Mouse (Mus musculus): Measurements from ENCODE around the gene Cped1. TPM values are rescaled to one million over a fixed set of nuclear protein-coding genes. Genes with fewer than 3 reads are reported as not detected.
A peak's percentile ranks its signal among the peaks of the same experiment; 100 is the strongest.

Cped1 gene
- polyA plus RNA-seq, 1 experiment from 2014 or later, result 11.0 TPM

DNA sequence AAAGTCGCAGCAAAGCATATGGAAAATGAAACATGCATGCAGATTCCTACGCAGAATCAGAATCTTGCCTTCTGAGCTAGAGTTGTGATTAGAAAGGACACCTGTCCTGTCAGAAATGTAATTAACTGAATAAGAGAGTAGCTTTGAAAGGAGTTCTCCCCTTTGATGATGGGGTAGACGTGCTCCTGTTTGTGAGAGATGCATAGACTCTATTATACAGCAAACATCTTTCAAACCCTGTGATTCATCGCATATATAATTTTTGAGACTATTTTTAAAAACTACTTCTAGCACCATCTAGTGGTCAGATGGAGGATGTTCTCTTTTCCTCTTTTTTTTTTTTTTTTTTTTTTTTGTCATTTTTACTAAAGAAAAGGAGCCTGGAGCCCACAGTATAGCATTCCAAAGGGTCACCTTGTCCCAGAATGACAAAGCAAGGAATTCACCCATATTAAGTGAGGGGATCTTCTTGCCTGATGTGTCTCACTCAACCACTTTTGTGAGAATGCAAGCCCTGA is 85.7 kb downstream of the Cped1 start:
- 0 out of 2 replicates have a peak overlapping the region, but pooled peaks have one; percentile 6 for H3K4me3 ChIP-seq (ENCODE audit: low read depth, low read length)
- TF ChIP-seq CTCF (IDR thresholded peaks at IDR 0.05; ENCODE audit: low read depth), result peak; percentile 61
- H3K27ac ChIP-seq (ENCODE audit: low read depth, low read length), result no peak overlapping the region

DNA sequence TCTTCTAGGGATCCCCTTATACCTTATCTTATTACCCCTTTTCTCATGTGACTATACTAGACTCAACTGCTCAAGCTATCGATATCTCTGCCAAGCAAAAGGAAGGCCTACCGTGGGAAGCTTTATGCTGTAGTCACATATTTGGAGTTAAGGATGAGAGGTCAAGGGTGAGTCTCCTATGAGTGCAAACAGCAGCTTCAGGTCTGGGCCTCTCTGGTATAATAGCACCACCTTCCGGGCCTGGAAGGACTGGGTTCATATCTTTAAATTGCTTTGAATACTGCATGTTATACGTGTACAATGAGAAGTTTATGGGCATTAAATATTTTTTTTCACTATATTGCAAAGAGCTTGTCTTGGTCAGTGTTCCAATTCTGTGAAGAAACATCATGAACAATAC is 87.0 kb downstream of the Cped1 start:
- no peak for ATAC-seq
- peak; percentile 51 for TF ChIP-seq CTCF (IDR thresholded peaks at IDR 0.05; ENCODE audit: low read depth)
- no peaks in the 10 kb centered on the region for H3K4me1 ChIP-seq (replicated peaks; ENCODE audit: control insufficient read depth, insufficient read depth, low read length)
- no peaks in the 10 kb centered on the region for H3K9me3 ChIP-seq (ENCODE audit: control insufficient read depth)
- no peak overlapping the region for H3K4me2 ChIP-seq (replicated peaks; ENCODE audit: low read depth)
- H3K27ac ChIP-seq (ENCODE audit: low read depth, low read length), result no peak overlapping the region
- H3K4me3 ChIP-seq (ENCODE audit: low read depth, low read length), result no peak overlapping the region
- no peak overlapping the region for H3K9ac ChIP-seq (ENCODE audit: low read depth, low read length)
- no peaks in the 10 kb centered on the region for H3K36me3 ChIP-seq (ENCODE audit: control insufficient read depth, insufficient read depth)
- WGBS, result 50% methylated on average over 4 of the region's 4 CpGs
- no peaks in the 10 kb centered on the region for H3K27me3 ChIP-seq (replicated peaks; ENCODE audit: control insufficient read depth, insufficient read depth, low read length)

More for the DNA sequence above, 85.7 kb downstream of the Cped1 start:
- Histone ChIP-seq H3K9ac (ENCODE audit: low read depth, low read length) (no peak overlapping the region), H3K27me3 (replicated peaks; ENCODE audit: control insufficient read depth, insufficient read depth, low read length) (no peaks in the 10 kb centered on the region), H3K4me2 (replicated peaks; ENCODE audit: low read depth) (peak overlapping the region; percentile 14), H3K9me3 (ENCODE audit: control insufficient read depth) (no peaks in the 10 kb centered on the region), H3K4me1 (replicated peaks; ENCODE audit: control insufficient read depth, insufficient read depth, low read length) (no peaks in the 10 kb centered on the region), H3K36me3 (ENCODE audit: control insufficient read depth, insufficient read depth) (no peaks in the 10 kb centered on the region)
- no peak for ATAC-seq
- WGBS, result 26% methylated on average over 4 of the region's 4 CpGs

DNA sequence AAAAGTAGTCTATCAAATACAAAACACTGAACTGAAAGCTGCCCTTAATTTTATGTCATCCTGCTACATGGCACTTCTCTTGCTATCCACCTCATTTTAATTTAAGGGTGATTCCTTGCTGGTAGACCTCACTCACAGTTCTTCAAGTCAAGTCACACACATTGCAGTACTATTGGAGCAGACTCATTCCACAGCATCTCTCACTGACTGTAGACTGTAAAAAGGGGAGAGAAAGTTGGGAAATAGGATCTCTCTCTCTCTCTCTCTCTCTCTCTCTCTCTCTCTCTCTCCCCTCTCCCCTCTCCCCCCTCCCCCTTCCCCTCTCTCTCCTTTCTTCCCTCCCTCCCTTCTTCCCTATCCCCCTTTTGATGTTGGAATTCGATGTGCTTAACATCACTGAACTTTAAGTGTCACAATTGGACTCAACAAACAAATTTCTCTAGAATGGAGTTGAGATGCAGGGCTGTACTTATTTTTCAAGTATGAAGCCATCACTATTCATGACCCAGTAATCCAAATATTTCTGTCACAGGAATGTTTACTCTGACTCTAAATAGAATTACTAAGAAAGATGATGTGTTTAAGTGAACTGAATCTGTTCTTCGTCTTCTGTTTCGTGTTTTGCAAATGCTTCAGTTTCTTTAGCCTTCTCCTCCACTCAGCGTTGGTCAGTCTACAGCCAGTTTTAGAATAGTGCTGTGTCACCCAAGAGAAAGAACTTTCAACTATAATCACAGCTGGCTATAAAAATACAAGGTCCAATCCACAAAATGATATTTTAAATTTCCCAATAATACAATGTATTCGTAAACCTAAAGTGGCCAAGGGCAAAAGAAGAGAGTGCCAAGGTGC is 88.7 kb downstream of the Cped1 start:
- TF ChIP-seq CTCF (IDR thresholded peaks at IDR 0.05; ENCODE audit: low read depth), result no peak
- Histone ChIP-seq H3K9ac (ENCODE audit: low read depth, low read length) (no peak overlapping the region), H3K4me2 (replicated peaks; ENCODE audit: low read depth) (no peak overlapping the region), H3K9me3 (ENCODE audit: control insufficient read depth) (no peaks in the 10 kb centered on the region), H3K4me3 (ENCODE audit: low read depth, low read length) (no peak overlapping the region), H3K36me3 (ENCODE audit: control insufficient read depth, insufficient read depth) (no peaks in the 10 kb centered on the region), H3K27me3 (replicated peaks; ENCODE audit: control insufficient read depth, insufficient read depth, low read length) (no peaks in the 10 kb centered on the region), H3K4me1 (replicated peaks; ENCODE audit: control insufficient read depth, insufficient read depth, low read length) (peaks cover 4% of the 10 kb centered on the region; the same call in 1 of the 2 replicates), H3K27ac (ENCODE audit: low read depth, low read length) (no peak overlapping the region)
- no peak for ATAC-seq
- 59% methylated on average over 5 of the region's 5 CpGs for WGBS

DNA sequence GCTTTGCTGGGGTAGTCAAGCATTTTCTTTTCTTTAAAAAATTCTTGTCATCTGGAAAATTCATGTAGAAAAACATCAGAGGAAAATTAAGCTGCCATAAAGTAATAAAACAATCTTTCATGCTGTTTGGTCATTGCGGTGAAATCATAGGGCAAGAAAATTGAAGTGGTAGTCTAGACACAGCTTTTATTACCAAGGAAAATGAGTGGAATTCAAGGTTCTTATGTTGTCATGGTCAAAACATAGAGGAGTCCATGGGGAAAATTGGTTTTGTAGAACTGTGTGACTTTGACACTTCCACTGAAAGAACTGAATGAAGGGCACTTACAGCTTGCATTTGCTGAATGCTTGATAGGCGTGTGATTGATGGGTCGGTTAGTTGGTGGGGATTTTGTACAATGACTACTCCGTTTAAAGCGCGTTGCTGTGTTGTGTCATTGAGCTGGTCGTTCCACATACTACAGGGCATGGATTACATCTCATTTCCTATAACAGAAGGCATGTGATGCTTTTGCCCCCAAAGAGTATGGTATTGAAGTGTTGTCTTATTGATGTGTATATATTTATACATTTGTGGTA is 93.1 kb downstream of the Cped1 start:
- no peak for TF ChIP-seq CTCF (IDR thresholded peaks at IDR 0.05; ENCODE audit: low read depth)
- H3K9me3 ChIP-seq (ENCODE audit: control insufficient read depth), result no peaks in the 10 kb centered on the region
- H3K4me2 ChIP-seq (replicated peaks; ENCODE audit: low read depth), result no peak overlapping the region
- peaks cover 4% of the 10 kb centered on the region; the same call in 1 of the 2 replicates for H3K4me1 ChIP-seq (replicated peaks; ENCODE audit: control insufficient read depth, insufficient read depth, low read length)
- 57% methylated on average over 7 of the region's 7 CpGs for WGBS
- H3K27me3 ChIP-seq (replicated peaks; ENCODE audit: control insufficient read depth, insufficient read depth, low read length), result no peaks in the 10 kb centered on the region
- no peak overlapping the region for H3K27ac ChIP-seq (ENCODE audit: low read depth, low read length)
- H3K9ac ChIP-seq (ENCODE audit: low read depth, low read length), result no peak overlapping the region
- ATAC-seq, result no peak
- H3K4me3 ChIP-seq (ENCODE audit: low read depth, low read length), result no peak overlapping the region
- H3K36me3 ChIP-seq (ENCODE audit: control insufficient read depth, insufficient read depth), result no peaks in the 10 kb centered on the region

DNA sequence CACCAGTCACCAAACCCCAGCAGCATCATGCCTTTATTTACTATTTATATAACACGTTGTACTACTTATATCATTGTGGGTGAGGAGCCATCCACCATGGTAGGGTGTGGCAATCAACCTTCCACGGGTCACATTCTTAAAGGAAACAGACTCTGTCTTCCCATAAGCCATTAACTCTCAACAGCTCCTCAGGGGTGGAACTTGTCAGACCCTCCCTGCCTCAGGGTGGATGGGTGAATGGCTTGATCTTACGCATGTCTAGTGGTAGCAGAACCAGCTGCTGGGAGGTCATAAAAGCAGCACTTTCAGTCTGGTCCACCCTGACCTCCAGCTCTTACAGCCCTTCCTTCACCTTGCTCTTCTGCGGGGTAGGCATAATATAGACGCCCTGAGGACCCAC is 100.3 kb downstream of the Cped1 start:
- Histone ChIP-seq H3K9ac (ENCODE audit: low read depth, low read length) (no peak overlapping the region), H3K4me3 (ENCODE audit: low read depth, low read length) (no peak overlapping the region), H3K4me2 (replicated peaks; ENCODE audit: low read depth) (no peak overlapping the region), H3K36me3 (ENCODE audit: control insufficient read depth, insufficient read depth) (no peaks in the 10 kb centered on the region; the same call in 1 of the 2 replicates), H3K4me1 (replicated peaks; ENCODE audit: control insufficient read depth, insufficient read depth, low read length) (no peaks in the 10 kb centered on the region), H3K9me3 (ENCODE audit: control insufficient read depth) (no peaks in the 10 kb centered on the region), H3K27ac (ENCODE audit: low read depth, low read length) (no peak overlapping the region), H3K27me3 (replicated peaks; ENCODE audit: control insufficient read depth, insufficient read depth, low read length) (no peaks in the 10 kb centered on the region)
- TF ChIP-seq CTCF (IDR thresholded peaks at IDR 0.05; ENCODE audit: low read depth), result no peak
- ATAC-seq, result no peak
- WGBS, result 60% methylated on average over 5 of the region's 5 CpGs

DNA sequence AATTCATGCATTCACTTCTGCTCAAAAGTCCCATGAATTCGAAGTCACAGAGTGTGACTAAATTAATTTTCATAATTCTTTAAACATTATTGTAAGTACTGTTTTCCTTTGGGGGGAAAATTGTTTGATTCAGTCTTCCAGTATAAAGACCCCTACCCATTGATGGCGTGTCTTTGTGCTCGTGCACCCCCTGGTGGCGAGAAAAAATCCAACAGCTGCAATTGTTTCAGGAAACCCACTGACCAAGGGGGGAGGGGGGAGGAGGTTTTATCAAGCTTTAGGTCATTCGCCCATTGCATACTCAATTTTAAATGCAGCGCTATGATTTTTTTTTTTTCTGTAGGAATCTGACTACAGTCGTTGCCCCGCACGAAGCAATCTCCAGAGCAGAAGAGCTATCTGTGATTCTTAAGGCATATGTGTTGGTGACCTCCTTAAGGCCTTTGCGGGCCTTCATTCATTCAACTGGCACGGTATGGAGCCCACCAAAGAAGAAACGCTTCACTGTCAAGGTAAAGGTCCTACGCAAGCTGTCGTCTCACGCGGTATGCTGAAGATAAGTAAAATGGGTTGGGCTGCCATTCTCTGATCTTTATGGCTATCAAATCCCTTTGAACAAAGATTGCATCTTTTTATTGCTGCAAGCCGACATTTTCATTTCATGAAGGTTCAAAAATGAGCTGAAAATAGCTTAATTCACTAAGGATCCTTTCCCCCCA is 102.8 kb downstream of the Cped1 start:
- Histone ChIP-seq H3K27ac (ENCODE audit: low read depth, low read length) (no peak overlapping the region), H3K9me3 (ENCODE audit: control insufficient read depth) (no peaks in the 10 kb centered on the region), H3K27me3 (replicated peaks; ENCODE audit: control insufficient read depth, insufficient read depth, low read length) (no peaks in the 10 kb centered on the region), H3K4me2 (replicated peaks; ENCODE audit: low read depth) (peak overlapping the region; percentile 48), H3K4me1 (replicated peaks; ENCODE audit: control insufficient read depth, insufficient read depth, low read length) (no peaks in the 10 kb centered on the region), H3K4me3 (ENCODE audit: low read depth, low read length) (0 out of 2 replicates have a peak overlapping the region, but pooled peaks have one; percentile 4), H3K36me3 (ENCODE audit: control insufficient read depth, insufficient read depth) (no peaks in the 10 kb centered on the region; the same call in 1 of the 2 replicates), H3K9ac (ENCODE audit: low read depth, low read length) (no peak overlapping the region)
- ATAC-seq, result no peak
- 33% methylated on average over 17 of the region's 17 CpGs for WGBS
- peak; percentile 80 for TF ChIP-seq CTCF (IDR thresholded peaks at IDR 0.05; ENCODE audit: low read depth)

All from intestine, postnatal 0 days (tissue).